Mouse (Mus musculus) adrenal gland, postnatal 25 days (tissue): Measurements from ENCODE around the gene Ssx2ip. TPM values are rescaled to one million over a fixed set of nuclear protein-coding genes. Genes with fewer than 3 reads are reported as not detected.

Source experiments
- DNase-seq: peaks from one replicate; pipeline ENCODE4 v3.0.0; 2021; ENCODE audit warnings: mixed read lengths
- total RNA-seq: library from RNA; stranded (reverse); gene quantifications from 2 replicates; pipeline ENCODE4 v1.2.3, GENCODE M21; 2021

The Ssx2ip gene
- total RNA-seq, 1 experiment from 2014 or later = 11.6 TPM

DNA sequence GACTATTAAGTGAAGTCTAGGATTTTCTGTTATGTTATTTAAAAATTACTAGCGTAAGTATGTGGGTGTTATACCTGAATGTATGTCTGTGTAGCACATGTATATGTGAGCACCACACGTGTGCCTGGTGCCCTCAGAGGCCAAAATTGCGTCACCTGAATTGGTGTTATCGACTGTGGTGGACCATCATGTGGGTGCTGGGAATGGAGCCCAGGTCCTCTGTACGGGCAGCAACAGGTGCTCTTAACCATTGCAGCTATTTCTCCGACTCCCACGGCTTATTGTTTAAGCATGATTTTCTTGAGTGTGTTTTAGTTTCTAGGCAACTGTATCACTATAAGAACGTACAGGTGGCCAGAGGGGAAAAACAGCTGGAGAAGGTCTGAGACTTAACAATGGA, 31.7 kb downstream of the Ssx2ip start:
- DNase-seq = no peak

DNA sequence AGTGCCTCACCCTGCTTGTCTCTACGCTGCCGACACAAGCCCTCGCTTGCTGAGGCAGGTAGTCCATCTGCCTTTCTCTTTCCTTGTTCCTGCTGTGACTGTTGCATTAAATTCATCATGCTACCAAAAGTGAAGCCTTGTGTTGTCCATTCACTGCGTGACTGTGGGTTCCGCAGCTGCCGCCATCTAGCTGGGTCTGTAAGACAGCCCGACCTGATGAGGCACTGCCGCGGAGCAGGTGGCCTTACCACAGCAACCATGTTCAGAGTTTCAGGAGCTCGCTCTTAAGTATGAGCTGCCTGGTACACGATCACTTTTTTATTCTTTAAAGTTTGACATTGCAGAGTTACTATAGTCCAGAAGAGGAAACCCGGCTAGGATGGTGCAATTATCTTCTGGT, 35.6 kb downstream of the Ssx2ip start:
- DNase-seq = no peak

DNA sequence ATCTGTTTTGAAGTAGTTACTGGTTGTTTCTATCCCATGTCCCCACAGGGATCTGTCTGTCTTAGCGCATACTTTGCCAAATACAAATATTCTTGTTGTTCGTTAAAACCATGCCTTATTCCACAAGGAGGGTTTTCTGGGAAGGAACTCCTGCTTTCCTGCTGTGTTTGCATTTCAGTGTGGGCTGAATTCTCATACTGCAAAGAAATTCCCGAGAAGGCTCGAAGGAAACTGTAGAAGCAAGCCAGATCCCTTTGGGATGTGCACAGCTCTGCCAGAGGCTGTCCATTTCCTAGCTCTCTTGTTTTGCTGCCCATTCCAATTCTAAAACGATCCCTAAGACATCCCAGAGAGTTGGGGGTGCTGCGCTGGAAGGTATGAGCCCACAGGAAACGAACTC, 36.0 kb downstream of the Ssx2ip start:
- no peak for DNase-seq

DNA sequence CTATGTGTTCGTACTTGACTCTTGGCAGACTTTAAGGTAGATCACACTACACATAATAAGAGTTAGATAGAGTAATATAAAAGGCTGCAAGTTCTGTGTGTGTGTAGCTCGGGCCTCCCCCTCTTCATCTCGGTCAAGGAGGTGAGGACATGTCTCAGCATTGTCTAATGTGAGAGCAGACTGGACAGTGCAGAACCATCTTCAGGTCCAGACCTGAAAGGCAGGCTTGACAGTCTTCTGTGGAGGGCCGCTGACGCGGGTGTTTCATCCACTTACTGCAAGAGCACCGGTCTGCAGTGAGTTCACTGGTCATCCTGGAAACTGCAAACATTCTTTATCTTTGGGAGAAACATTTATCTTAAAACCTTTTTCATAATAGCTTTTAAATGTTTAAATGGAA, 38.0 kb downstream of the Ssx2ip start:
- no peak for DNase-seq

DNA sequence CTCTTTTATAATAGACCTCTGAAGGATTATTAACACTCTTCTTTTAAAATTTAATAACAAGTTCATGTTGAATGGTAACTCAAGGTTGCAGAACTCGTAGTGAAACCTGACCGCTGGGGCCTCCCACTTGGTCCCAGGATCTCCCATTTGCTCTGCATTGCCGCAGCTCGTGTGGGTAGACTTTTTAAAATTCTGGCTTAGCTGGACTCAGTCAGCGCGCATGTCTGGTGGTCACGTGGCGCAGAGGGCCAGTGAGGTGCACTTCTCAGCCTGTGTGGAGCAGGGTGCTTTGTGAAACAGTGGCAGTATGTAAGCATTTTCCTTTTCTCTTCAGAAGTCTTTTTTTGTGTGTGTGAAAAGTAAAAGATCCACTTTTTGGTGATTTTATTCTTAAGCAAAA, 38.5 kb downstream of the Ssx2ip start:
- DNase-seq = no peak

DNA sequence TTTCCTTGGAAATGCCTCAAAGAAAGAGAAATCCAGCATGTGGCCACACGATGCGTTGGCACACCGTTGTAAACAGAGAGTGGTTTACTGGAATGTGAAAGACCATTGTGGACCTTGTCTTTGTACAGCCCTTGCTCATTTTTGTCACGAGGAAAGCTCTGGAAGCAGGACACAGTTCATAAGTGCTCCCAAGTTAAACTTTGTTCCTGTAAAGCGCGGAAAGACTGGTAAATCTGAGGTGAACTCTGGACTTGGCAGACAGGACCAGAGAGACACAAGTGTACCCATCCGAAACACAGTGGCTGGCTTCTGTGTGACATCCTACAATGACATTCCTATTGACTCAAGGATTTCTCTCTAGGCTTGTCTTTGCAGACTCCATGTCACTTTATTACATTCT, 38.9 kb downstream of the Ssx2ip start:
- DNase-seq = no peak

GRCm38 (mm10) chr3:146444880-146445279, 40.4 kb downstream of the Ssx2ip start:
- DNase-seq = no peak

DNA sequence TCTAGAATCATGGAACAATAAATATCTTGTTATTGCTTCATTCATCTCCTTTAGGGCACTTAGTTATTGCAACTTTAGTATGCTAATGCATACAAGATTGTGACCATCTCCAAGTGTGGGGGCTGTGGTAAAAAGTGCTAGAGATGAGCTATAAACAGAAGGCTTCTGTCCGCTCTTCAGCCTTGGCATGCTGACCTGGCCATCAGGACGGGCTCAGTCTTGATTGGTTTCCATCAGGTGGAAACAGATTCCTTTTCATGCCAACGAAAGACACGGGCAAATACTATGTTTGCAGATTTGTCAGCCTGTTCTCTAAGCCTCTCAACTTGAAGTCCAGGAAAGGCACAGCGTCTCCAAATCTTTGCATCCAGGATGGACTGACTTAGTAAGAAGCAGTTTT, 42.7 kb downstream of the Ssx2ip start:
- no peak for DNase-seq

DNA sequence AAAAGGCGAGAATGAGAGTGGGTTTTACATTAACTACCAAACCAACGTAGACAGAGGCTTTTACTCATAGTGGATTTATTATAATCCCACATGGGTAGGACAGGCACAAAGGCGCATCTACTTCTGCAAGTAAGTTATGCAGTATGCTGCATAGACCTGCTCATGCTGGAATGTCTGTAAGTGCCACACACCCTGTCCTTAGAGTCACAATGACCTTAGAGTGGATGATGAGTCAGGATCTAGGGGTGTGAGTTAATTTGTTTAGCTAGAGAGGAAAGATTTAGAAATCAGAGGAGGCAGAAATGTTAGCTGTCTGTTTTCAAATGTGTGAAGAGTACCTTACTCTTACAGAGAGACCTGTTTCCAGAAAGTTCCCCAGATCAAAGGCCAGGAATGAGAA, 43.2 kb downstream of the Ssx2ip start:
- no peak for DNase-seq

DNA sequence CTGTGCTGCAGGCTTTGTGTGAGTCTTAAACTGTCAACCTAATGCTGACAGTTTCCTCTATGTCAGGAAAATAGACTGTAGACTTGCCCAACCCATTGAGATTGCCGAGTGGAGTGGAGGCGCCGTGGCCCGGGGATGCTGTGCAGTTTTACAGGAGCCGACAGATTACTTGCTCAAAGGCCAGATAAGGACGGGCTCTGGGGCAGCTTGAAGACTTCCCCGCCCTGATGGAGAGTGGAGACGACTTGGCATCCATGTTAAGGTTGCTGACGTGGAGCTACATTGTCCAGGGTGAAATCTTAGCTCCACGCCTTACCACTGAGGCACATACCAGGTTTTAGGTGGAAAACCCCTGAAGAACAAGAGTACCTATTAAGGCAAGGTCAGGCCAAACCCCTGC, 43.9 kb downstream of the Ssx2ip start:
- no peak for DNase-seq

- DNase-seq = no peak
Observed at GRCm38 (mm10) chr3:146448969-146449368, 44.5 kb downstream of the Ssx2ip start.

GRCm38 (mm10) chr3:146449745-146450250, 45.4 kb downstream of the Ssx2ip start, which contains the start of gene Ctbs:
Ctbs (plus strand) TSS chr3:146449795.
- DNase-seq = no peak

DNA sequence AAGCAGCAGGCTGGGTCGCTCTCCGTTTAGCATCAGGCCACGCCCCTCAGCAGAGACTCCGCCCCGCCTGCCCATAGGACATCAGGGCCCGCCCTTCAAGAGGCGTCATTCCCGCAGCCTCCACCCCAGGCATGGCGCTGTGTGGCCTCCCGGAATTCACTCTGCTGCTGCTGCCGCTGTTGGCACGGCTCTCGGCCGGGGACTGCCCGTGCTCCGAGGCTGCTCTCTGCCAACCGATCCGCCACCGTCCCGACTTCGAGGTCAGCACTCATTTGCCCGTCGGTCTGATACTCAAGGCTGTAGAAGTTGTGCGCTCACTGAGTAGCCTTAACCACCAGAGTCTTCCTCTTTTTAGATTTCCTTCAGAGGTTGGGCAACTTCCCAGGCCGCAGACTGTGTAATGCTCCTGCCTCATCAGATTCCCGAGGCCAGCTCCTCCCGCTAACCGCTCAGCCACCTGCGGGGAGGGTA, 46.0 kb downstream of the Ssx2ip start:
- peak; percentile 93 for DNase-seq

- no peak for DNase-seq
Observed at GRCm38 (mm10) chr3:146451375-146451774, 46.9 kb downstream of the Ssx2ip start.

DNA sequence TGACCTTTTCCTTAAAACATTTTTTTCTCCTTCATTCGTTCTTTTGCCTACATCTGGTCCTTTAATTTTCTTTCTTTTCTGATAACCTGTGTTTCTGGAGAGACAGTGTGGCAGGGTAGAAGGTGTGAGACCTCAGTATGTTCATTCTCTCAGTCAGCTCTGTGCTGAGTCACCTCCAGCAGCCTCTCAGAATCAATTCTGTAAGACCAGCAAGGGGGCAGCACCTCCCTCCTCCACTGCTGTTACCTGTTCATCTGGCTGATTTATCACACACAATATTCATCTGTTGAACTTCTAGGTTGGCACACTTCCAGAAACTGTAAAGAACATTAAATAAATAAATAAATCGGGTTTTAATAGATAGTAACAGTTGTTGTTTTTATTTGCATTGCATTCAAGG, 58.5 kb downstream of the Ssx2ip start:
- no peak for DNase-seq

- DNase-seq = no peak
Observed at GRCm38 (mm10) chr3:146469226-146469625, 64.8 kb downstream of the Ssx2ip start.

DNA sequence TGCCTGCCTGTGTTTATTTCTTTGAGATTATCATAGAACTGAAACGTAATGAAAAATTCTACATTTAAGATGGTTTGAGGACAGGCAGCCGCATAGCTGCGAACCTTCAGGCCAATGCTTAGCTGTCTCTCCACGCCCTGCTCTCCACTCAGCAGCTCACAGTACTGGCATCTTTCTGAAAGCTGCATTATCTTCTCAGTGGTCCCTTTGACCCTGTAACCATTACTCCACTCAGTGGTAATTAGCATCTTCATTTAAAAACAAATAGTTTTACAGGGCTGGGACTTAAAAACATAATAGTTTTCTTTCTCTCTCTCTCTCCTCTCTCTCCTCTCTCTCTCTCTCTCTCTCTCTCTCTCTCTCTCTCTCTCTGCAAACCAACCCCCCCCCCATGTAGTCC, 68.2 kb downstream of the Ssx2ip start:
- DNase-seq = no peak

DNA sequence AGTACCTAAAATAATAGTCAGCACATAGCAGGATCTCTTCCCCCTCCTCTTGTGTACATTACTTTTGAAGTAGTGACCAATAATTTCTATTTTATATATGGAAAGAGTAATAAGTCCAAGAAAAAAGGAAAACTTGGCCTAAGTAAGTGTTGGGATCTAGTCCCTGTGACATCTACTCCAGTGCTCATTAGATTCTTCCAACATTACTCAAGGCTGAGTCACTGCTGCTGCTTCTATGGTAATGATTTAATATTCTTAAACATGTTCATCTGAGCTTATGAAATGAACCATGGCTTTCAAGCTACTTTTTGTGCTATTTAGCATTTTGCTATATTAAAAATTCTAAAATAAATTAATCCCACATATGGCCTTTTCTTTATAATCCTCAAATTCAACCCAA, 69.3 kb downstream of the Ssx2ip start:
- DNase-seq = no peak

DNA sequence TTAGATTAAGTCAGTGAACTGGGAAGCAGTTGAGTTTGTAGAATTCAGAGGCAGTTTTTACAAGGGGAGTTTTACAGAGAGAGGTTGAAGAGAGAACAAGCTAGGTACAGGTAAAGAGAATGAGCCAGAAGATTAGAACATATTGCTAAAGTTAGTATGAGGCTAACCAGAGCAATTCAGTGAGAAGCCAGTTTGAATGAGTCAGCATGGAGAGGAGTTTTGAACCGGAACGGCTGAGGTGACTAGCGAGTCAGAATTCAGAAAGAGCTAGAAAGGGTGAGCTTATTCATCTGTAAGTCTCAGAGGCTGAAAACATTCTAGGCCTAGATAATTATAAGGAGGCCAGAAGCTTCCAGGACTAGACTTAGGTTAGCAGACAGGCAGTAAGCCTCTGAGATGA, 70.0 kb downstream of the Ssx2ip start:
- DNase-seq = no peak

GRCm38 (mm10) chr3:146482044-146482443, 77.6 kb downstream of the Ssx2ip start:
- DNase-seq = no peak

DNA sequence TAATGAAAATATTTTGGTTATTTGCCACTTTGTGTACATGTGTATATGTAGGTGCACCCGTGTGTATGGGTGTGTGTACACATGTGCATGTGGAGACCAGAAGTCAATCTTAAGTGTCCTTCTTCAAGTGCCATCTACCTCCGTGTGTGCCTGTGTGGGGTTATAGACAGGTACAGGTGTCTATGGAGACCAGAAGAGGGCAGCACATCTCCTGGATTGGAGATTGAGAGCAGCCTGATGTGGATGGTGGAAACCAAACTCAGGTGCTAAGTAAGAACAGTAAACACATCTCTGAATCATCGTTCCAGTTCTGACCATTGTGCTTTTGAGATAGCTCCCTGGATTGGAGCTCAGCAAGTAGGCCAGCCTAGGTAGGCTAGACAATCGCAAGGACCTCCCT, 82.0 kb downstream of the Ssx2ip start:
- no peak for DNase-seq
